Mouse (Mus musculus) lung, embryonic 14.5 days (tissue): ENCODE data around the gene Eral1. TPM values are rescaled to one million over a fixed set of nuclear protein-coding genes. Genes with fewer than 3 reads are reported as not detected.
A peak's percentile ranks its signal among the peaks of the same experiment; 100 is the strongest.

ENCODE experiments used
- ATAC-seq: fragments of 200-750 bp; cut with Nextera tagmentation; 2 replicates; pipeline ENCODE4 v1.8.0; 2017; ENCODE audit warnings: mild to moderate bottlenecking, moderate TSS enrichment, moderate library complexity; ENCODE audit not compliant: insufficient read depth
- DNase-seq: peaks from one replicate; pipeline ENCODE4 v3.0.0-alpha.2; 2015
- H3K27ac ChIP-seq: fragments of 300-500 bp; sonication (generic); 2 replicates; pipeline ENCODE4 v1.5.1; 2014; ENCODE audit warnings: low read depth, mild to moderate bottlenecking, moderate library complexity
- H3K27me3 ChIP-seq: fragments of 300-500 bp; sonication (generic); 2 replicates; pipeline ENCODE4 v1.6.1; 2014; ENCODE audit warnings: low read length, control low read depth; ENCODE audit not compliant: insufficient read depth
- H3K36me3 ChIP-seq: fragments of 300-500 bp; sonication (generic); 2 replicates; pipeline ENCODE4 v1.6.1; 2014; ENCODE audit warnings: control low read depth; ENCODE audit not compliant: insufficient read depth
- H3K4me1 ChIP-seq: fragments of 300-500 bp; sonication (generic); 2 replicates; pipeline ENCODE4 v1.6.1; 2014; ENCODE audit warnings: antibody characterized with exemption, control low read depth; ENCODE audit not compliant: insufficient read depth
- H3K4me2 ChIP-seq: fragments of 300-500 bp; sonication (generic); 2 replicates; pipeline ENCODE4 v1.6.1; 2014; ENCODE audit warnings: mild to moderate bottlenecking
- H3K4me3 ChIP-seq: fragments of 300-500 bp; sonication (generic); 2 replicates; pipeline ENCODE4 v1.5.1; 2014; ENCODE audit warnings: low read depth, low read length
- H3K9ac ChIP-seq: fragments of 300-500 bp; sonication (generic); 2 replicates; pipeline ENCODE4 v1.6.1; 2014
- H3K9me3 ChIP-seq: fragments of 300-500 bp; sonication (generic); 2 replicates; pipeline ENCODE4 v1.6.1; 2016; ENCODE audit warnings: low read depth, low read length, control low read depth
- CTCF ChIP-seq: IDR thresholded peaks from 2 replicates; pipeline ENCODE4 v1.5.1; 2016; ENCODE audit warnings: antibody characterized with exemption, low read depth
- WGBS: fragments of 180-500 bp; shearing (Covaris S2); extraction: QIAGEN DNeasy Blood & Tissue Kit; methylation state at CpG from one replicate; pipeline ENCODE4 v1.1.7; 2014; 5-methylcytosine and 5-hydroxymethylcytosine counted together
- polyA plus RNA-seq: library from polyadenylated mRNA; unstranded; fragments of >200 nt; fragmentation: Nextera tagmentation; extraction: Ambion mirVana; gene quantifications from 2 replicates; pipeline ENCODE4 v1.2.1, GENCODE M21; 2014

Eral1 gene
- polyA plus RNA-seq, 1 experiment from 2014 or later = 37.5 TPM

DNA sequence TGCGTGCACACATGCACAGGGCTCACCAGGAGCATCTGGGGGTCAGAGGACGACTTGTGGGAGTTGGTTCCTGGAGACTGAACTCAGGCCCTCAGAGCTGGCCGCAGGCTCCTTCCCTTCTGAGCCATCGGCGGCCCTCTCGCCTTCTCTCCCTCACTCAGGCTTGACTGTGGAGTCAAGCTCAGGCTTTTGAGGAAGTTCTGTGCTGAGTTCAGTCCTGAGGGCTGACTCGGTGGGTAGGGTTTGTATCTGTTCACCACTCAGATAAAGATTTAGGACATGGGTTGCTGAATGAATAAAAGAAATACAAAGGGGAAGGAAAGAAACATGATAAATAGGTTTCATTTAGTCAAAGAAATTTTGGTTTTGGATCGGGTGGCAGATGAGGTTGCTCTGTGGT is 39.7 kb upstream of the Eral1 start:
- DNase-seq (no peak), ATAC-seq (no peak)
- H3K4me3 ChIP-seq = no peak overlapping the region
- no peaks in the 10 kb centered on the region for H3K27me3 ChIP-seq
- peaks cover 5% of the 10 kb centered on the region; the same call in 1 of the 2 replicates for H3K4me1 ChIP-seq
- no peak overlapping the region for H3K4me2 ChIP-seq
- TF ChIP-seq CTCF = no peak
- H3K9me3 ChIP-seq = no peaks in the 10 kb centered on the region
- 66% methylated on average over 8 of the region's 8 CpGs for WGBS
- H3K36me3 ChIP-seq = no peaks in the 10 kb centered on the region
- no peak overlapping the region for H3K27ac ChIP-seq
- H3K9ac ChIP-seq = no peak overlapping the region

GRCm38 (mm10) chr11:78118467-78118866 is 38.3 kb upstream of the Eral1 start:
- H3K4me2 ChIP-seq = no peak overlapping the region
- no peak for DNase-seq
- H3K27me3 ChIP-seq = no peaks in the 10 kb centered on the region
- H3K27ac ChIP-seq = no peak overlapping the region
- H3K9ac ChIP-seq = no peak overlapping the region
- no peak for TF ChIP-seq CTCF
- ATAC-seq = no peak
- no peaks in the 10 kb centered on the region for H3K9me3 ChIP-seq
- H3K4me1 ChIP-seq = peaks cover 8% of the 10 kb centered on the region; the same call in 1 of the 2 replicates
- H3K4me3 ChIP-seq = no peak overlapping the region
- no peaks in the 10 kb centered on the region for H3K36me3 ChIP-seq

DNA sequence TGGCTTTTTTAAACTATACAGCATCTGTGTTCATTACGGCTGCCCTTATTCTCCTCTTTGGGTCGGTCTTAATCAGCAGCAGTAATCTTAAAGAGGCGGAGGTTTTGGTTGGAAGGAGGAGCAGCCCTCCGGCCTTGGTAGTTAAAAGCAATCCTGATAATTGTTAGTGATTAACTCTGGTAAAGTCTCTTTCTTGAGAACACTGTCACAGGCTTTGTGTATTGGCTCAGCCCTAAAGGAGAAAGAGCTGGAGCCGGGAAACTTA is 35.9 kb upstream of the Eral1 start:
- 15% methylated on average over 5 of the region's 5 CpGs for WGBS
- H3K4me1 ChIP-seq = peaks cover 6% of the 10 kb centered on the region; the same call in 1 of the 2 replicates
- no peak for TF ChIP-seq CTCF
- H3K9me3 ChIP-seq = no peaks in the 10 kb centered on the region
- ATAC-seq (no peak), DNase-seq (no peak)
- H3K4me2 ChIP-seq = peak overlapping the region; percentile 66
- peak overlapping the region; percentile 69 for H3K4me3 ChIP-seq
- no peaks in the 10 kb centered on the region for H3K36me3 ChIP-seq
- no peaks in the 10 kb centered on the region for H3K27me3 ChIP-seq
- peak overlapping the region; percentile 73 for H3K9ac ChIP-seq
- peak overlapping the region; percentile 34; the same call in 1 of the 2 replicates for H3K27ac ChIP-seq

DNA sequence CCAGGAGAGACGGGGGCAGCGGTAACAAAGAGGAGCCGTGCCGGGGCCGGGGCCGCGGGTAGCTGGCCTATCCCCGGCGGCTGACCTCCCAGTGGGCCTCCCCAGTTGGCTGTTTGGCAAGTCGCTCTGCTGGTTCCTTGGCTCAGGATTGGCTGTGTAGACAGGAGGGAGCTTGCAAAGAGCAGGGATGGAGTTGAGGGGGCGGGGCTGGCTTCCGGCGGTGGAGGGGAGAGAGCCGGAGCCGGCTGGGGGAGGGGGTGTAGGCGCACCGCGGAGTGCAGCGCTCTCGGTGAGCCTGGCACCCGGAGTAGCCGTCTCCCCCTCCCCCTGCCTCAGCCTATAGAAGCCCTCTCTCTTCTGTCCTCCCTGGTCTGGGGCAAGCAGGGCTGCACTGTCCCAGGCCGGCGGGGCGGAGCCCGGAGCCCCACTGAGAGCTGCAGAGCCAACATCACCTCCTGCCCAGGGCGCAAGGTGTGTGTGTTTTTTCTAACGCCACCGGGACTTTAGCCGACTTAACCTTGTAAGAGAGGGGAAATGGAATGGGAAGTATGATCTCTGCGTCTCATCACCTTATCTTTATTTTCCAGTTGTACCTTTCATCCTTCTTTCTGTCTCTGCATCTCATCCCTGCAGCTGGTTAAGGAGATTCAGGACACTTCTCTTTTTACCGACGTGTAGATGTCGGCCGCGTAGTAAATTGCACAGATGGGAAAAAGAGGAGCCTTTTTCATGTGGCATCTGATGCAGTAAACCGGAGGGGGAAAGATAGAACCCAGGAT is 35.4 kb upstream of the Eral1 start:
- H3K9me3 ChIP-seq = no peaks in the 10 kb centered on the region
- peak overlapping the region; percentile 73 for H3K9ac ChIP-seq
- peak overlapping the region; percentile 69 for H3K4me3 ChIP-seq
- DNase-seq = peak; percentile 96
- H3K27me3 ChIP-seq = no peaks in the 10 kb centered on the region
- no peaks in the 10 kb centered on the region for H3K36me3 ChIP-seq
- peak overlapping the region; percentile 66 for H3K4me2 ChIP-seq
- under 1% methylated on average over 32 of the region's 37 CpGs for WGBS
- peak overlapping the region; percentile 82 for H3K27ac ChIP-seq
- peaks cover 2% of the 10 kb centered on the region; the same call in 1 of the 2 replicates for H3K4me1 ChIP-seq
- no peak for TF ChIP-seq CTCF
- peak; percentile 100 for ATAC-seq

GRCm38 (mm10) chr11:78114676-78115366 is 34.6 kb upstream of the Eral1 start:
- Histone ChIP-seq H3K27me3 (no peaks in the 10 kb centered on the region), H3K4me1 (peaks cover 2% of the 10 kb centered on the region; the same call in 1 of the 2 replicates), H3K9ac (peak overlapping the region; percentile 73), H3K27ac (peak overlapping the region; percentile 82), H3K4me2 (peak overlapping the region; percentile 66), H3K9me3 (no peaks in the 10 kb centered on the region), H3K4me3 (peak overlapping the region; percentile 69), H3K36me3 (no peaks in the 10 kb centered on the region)
- 5% methylated on average over 19 of the region's 19 CpGs for WGBS
- ATAC-seq (no peak), DNase-seq (no peak)
- no peak for TF ChIP-seq CTCF

DNA sequence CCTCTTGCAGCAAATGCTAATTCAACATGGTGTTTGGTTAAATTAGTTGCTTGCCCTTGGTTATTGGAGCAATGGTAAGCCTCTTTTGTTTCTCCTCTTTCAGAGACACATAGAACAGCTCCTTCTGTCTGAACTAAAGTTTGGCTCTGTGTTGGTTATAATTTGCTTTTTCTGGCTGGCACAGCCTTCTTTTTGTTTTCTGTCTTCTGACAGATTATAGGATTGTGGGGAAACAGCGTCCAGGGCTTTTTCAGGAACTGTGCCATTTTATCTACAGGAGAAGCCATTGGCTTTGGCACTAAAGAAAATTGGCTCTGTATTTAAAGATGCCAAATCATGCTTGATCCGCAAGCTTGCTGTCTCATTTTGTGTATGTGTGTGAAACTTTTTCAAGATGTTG is 33.4 kb upstream of the Eral1 start:
- DNase-seq (no peak), ATAC-seq (no peak)
- Histone ChIP-seq H3K27me3 (no peaks in the 10 kb centered on the region), H3K36me3 (no peaks in the 10 kb centered on the region), H3K9ac (no peak overlapping the region), H3K4me2 (no peak overlapping the region), H3K27ac (no peak overlapping the region), H3K4me3 (no peak overlapping the region), H3K9me3 (no peaks in the 10 kb centered on the region), H3K4me1 (peaks cover 2% of the 10 kb centered on the region; the same call in 1 of the 2 replicates)
- no peak for TF ChIP-seq CTCF
- 76% methylated on average over 2 of the region's 2 CpGs for WGBS

- H3K36me3 ChIP-seq = peaks cover 17% of the 10 kb centered on the region; the same call in 1 of the 2 replicates
- H3K4me2 ChIP-seq = no peak overlapping the region
- no peak for ATAC-seq
Observed at GRCm38 (mm10) chr11:78104501-78104900, 24.3 kb upstream of the Eral1 start.

More at GRCm38 (mm10) chr11:78104501-78104900, 24.3 kb upstream of the Eral1 start:
- Histone ChIP-seq H3K27ac (no peak overlapping the region), H3K27me3 (no peaks in the 10 kb centered on the region), H3K9me3 (no peaks in the 10 kb centered on the region), H3K4me1 (no peaks in the 10 kb centered on the region), H3K9ac (no peak overlapping the region), H3K4me3 (no peak overlapping the region)
- TF ChIP-seq CTCF = no peak
- WGBS = 94% methylated on average over 5 of the region's 5 CpGs
- no peak for DNase-seq
